Mouse (Mus musculus) heart, adult 2 months (tissue): ENCODE measurements at regions not wholly inside any gene's neighbourhood (a gene's known extent, or its start where the extent isn't known, plus 50 kb on each side); places are given as distances from the start of the nearest gene placed in this dataset.

Experiments
- DNase-seq, 2 experiments: peaks; one replicate each; pipeline ENCODE4 v3.0.0; 2021
- H3K27ac ChIP-seq: fragments of 200-600 bp; 2 replicates; pipeline ENCODE4 v1.8.1; 2022
- H3K27me3 ChIP-seq: fragments of 200-500 bp; 2 replicates; pipeline ENCODE4 v1.6.1; 2012; ENCODE audit warnings: mild to moderate bottlenecking, low read length, inconsistent platforms, mixed read lengths; ENCODE audit not compliant: control insufficient read depth, insufficient read depth
- H3K36me3 ChIP-seq: fragments of 200-500 bp; 2 replicates; pipeline ENCODE4 v1.6.1; 2012; ENCODE audit warnings: low read length, inconsistent platforms; ENCODE audit not compliant: control insufficient read depth, insufficient read depth
- H3K4me1 ChIP-seq: fragments of 200-500 bp; 2 replicates; pipeline ENCODE4 v1.6.1; 2011; ENCODE audit warnings: low read length; ENCODE audit not compliant: control insufficient read depth, insufficient read depth
- H3K4me3 ChIP-seq: fragments of 200-600 bp; 2 replicates; pipeline ENCODE4 v1.8.1; 2022
- H3K79me2 ChIP-seq: fragments of 200-500 bp; replicated peaks from 2 replicates; pipeline ENCODE4 v1.6.1; 2012; ENCODE audit warnings: mild to moderate bottlenecking, inconsistent platforms, low read length, moderate library complexity, mixed read lengths; ENCODE audit not compliant: control insufficient read depth, insufficient read depth
- H3K9ac ChIP-seq: fragments of 200-500 bp; 2 replicates; pipeline ENCODE4 v1.6.1; 2012; ENCODE audit warnings: low read depth, mild to moderate bottlenecking, control low read depth, inconsistent platforms, low read length, mixed read lengths
- CTCF ChIP-seq: fragments of 200-600 bp; IDR thresholded peaks from 2 replicates; pipeline ENCODE4 v1.8.1; 2022; ENCODE audit warnings: antibody characterized with exemption, mild to moderate bottlenecking, moderate library complexity
- EP300 ChIP-seq: fragments of 200-500 bp; IDR thresholded peaks from 2 replicates; pipeline ENCODE4 v1.6.1; 2011; ENCODE audit warnings: low read depth, low read length, control low read depth; ENCODE audit not compliant: insufficient read depth
- POLR2A ChIP-seq: fragments of 200-500 bp; IDR thresholded peaks from 2 replicates; pipeline ENCODE4 v1.6.1; 2011; ENCODE audit warnings: mild to moderate bottlenecking, low read depth, low read length, control low read depth; ENCODE audit not compliant: insufficient read depth
- WGBS: fragments of 180-500 bp; shearing (Covaris S2); methylation state at CpG from one replicate; pipeline ENCODE4 v1.1.7; 2018; 5-methylcytosine and 5-hydroxymethylcytosine counted together
- intact Hi-C: fragments of 180-260 bp; cut with DNase I; formaldehyde crosslinking; loops from one replicate; pipeline ENCODE4 v1.15.1; 2025

- DNase-seq, result no peak
- H3K27me3 ChIP-seq, result no peaks in the 10 kb centered on the region
- no peak overlapping the region for H3K9ac ChIP-seq
- WGBS, result 81% methylated on average over 4 of the region's 4 CpGs
- no peak overlapping the region for H3K27ac ChIP-seq
- H3K4me3 ChIP-seq, result no peak overlapping the region
- H3K36me3 ChIP-seq, result no peaks in the 10 kb centered on the region
- intact Hi-C loops, result no loop called here
- TF ChIP-seq CTCF, result no peak
- TF ChIP-seq POLR2A, result no peak
- no peak for TF ChIP-seq EP300
- no peaks in the 10 kb centered on the region for H3K4me1 ChIP-seq
- H3K79me2 ChIP-seq, result no peaks in the 10 kb centered on the region
Observed at GRCm38 (mm10) chr8:28160651-28161050, 713.2 kb downstream of the Poteg start.

GRCm38 (mm10) chr8:28168036-28168435 is 720.6 kb downstream of the Poteg start:
- H3K27me3 ChIP-seq, result no peaks in the 10 kb centered on the region
- no peak overlapping the region for H3K9ac ChIP-seq
- intact Hi-C loops, result no loop called here
- H3K27ac ChIP-seq, result no peak overlapping the region
- 36% methylated on average over 1 of the region's 1 CpGs for whole genome bisulfite sequencing
- no peak overlapping the region for H3K4me3 ChIP-seq
- no peaks in the 10 kb centered on the region for H3K79me2 ChIP-seq
- H3K4me1 ChIP-seq, result no peaks in the 10 kb centered on the region
- no peaks in the 10 kb centered on the region for H3K36me3 ChIP-seq
- DNase-seq, result no peak
- TF ChIP-seq POLR2A (no peak), CTCF (no peak), EP300 (no peak)

GRCm38 (mm10) chr8:28171456-28171855 is 724.0 kb downstream of the Poteg start:
- DNase-seq, result no peak
- intact Hi-C loops, result no loop called here
- H3K79me2 ChIP-seq, result no peaks in the 10 kb centered on the region
- no peaks in the 10 kb centered on the region for H3K4me1 ChIP-seq
- H3K27ac ChIP-seq, result no peak overlapping the region
- TF ChIP-seq EP300, result no peak
- no peak for TF ChIP-seq CTCF
- no peak for TF ChIP-seq POLR2A
- H3K9ac ChIP-seq, result no peak overlapping the region
- no peaks in the 10 kb centered on the region for H3K27me3 ChIP-seq
- 65% methylated on average over 4 of the region's 4 CpGs for WGBS
- H3K36me3 ChIP-seq, result no peaks in the 10 kb centered on the region
- no peak overlapping the region for H3K4me3 ChIP-seq

GRCm38 (mm10) chr8:28195943-28196342 is 748.5 kb downstream of the Poteg start:
- no peaks in the 10 kb centered on the region for H3K4me1 ChIP-seq
- TF ChIP-seq CTCF (no peak), POLR2A (no peak), EP300 (no peak)
- no peak overlapping the region for H3K27ac ChIP-seq
- H3K9ac ChIP-seq, result no peak overlapping the region
- H3K27me3 ChIP-seq, result no peaks in the 10 kb centered on the region
- H3K79me2 ChIP-seq, result no peaks in the 10 kb centered on the region
- 39% methylated on average over 1 of the region's 1 CpGs for WGBS
- no peak overlapping the region for H3K4me3 ChIP-seq
- intact Hi-C loops, result no loop called here
- H3K36me3 ChIP-seq, result no peaks in the 10 kb centered on the region
- no peak for DNase-seq

GRCm38 (mm10) chr8:28235562-28235961 is 788.1 kb downstream of the Poteg start:
- 74% methylated on average over 5 of the region's 5 CpGs for WGBS
- intact Hi-C loops, result no loop called here
- no peaks in the 10 kb centered on the region for H3K36me3 ChIP-seq
- no peaks in the 10 kb centered on the region for H3K27me3 ChIP-seq
- H3K27ac ChIP-seq, result no peak overlapping the region
- H3K9ac ChIP-seq, result no peak overlapping the region
- no peak for DNase-seq
- no peaks in the 10 kb centered on the region for H3K79me2 ChIP-seq
- TF ChIP-seq CTCF, result no peak
- TF ChIP-seq POLR2A, result no peak
- TF ChIP-seq EP300, result no peak
- no peak overlapping the region for H3K4me3 ChIP-seq
- H3K4me1 ChIP-seq, result no peaks in the 10 kb centered on the region

- TF ChIP-seq CTCF, result no peak
- TF ChIP-seq POLR2A, result no peak
- no peak for TF ChIP-seq EP300
- intact Hi-C loops, result no loop called here
- H3K27me3 ChIP-seq, result no peaks in the 10 kb centered on the region
- H3K27ac ChIP-seq, result no peak overlapping the region
- H3K4me3 ChIP-seq, result no peak overlapping the region
- no peak for DNase-seq
- H3K79me2 ChIP-seq, result no peaks in the 10 kb centered on the region
- H3K4me1 ChIP-seq, result no peaks in the 10 kb centered on the region
- no peak overlapping the region for H3K9ac ChIP-seq
- 84% methylated on average over 7 of the region's 7 CpGs for WGBS
- H3K36me3 ChIP-seq, result no peaks in the 10 kb centered on the region
Observed at GRCm38 (mm10) chr8:28239411-28239810, 791.9 kb downstream of the Poteg start.
